In the genomic region with DNA sequence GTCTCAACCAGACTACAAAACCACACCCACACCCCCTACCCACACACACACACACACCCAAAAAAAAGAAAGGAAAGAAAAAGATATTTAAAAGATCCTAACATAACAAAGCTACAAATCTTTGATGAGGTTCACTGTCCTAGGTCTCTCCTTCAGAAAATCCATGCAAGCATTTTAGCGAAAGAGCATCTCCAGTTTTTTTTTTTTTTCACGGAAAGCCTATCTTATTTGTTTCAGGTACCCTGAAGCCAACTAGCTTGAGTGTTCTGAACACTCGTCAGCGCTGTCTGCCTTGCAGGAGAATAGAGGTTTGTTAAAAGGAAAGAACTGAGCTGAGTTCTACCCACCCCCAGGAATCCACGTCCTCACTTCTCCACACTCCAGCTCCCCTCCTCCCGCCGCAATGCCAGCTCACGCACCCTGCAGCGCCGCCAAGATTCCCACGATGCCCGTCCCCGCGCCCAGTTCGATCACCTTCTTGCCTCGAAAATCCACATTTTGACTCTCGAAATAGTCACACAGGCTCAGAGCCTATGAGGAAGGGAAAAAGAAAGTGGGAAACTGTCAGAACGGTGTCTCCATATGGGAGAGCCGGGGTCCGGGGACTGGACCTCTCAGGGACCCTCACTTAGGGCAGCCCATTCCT, we compare ENCODE assay signal across 8 mouse cellular contexts. TPM values are rescaled to one million over a fixed set of nuclear protein-coding genes. Genes with fewer than 3 reads are reported as not detected.
A peak's percentile ranks its signal among the peaks of the same experiment; 100 is the strongest.
DNase-seq lines count a peak whose midpoint lies in the region; ATAC-seq and TF ChIP-seq lines count a peak whose summit lies in the region.

No protein-coding gene starts in this region.

- TF ChIP-seq CTCF in E14TG2a.4 (conservative IDR thresholded peaks at IDR 0.05; ENCODE audit: low read length) = no peak

- no peak overlapping the region for H3K27ac ChIP-seq in heart, embryonic 12.5 days (ENCODE audit: poor library complexity, severe bottlenecking)
- peak overlapping the region; percentile 92 for H3K27ac ChIP-seq in embryonic facial prominence, embryonic 10.5 days (replicated peaks)
- no peak overlapping the region for H3K27ac ChIP-seq in intestine, embryonic 16.5 days (ENCODE audit: low read length)
- peak overlapping the region; percentile 89 for H3K27ac ChIP-seq in midbrain, embryonic 10.5 days (replicated peaks)

- H3K4me1 ChIP-seq in heart, embryonic 12.5 days (replicated peaks) = peaks cover 5% of the 10 kb centered on the region
- H3K4me1 ChIP-seq in E14TG2a.4 (replicated peaks; ENCODE audit: low read depth, low read length) = peaks cover 79% of the 10 kb centered on the region
- H3K4me1 ChIP-seq in embryonic facial prominence, embryonic 10.5 days = peaks cover 23% of the 10 kb centered on the region
- H3K4me1 ChIP-seq in intestine, embryonic 16.5 days (ENCODE audit: control insufficient read depth, insufficient read depth, low read length) = peaks cover 7% of the 10 kb centered on the region; the same call in 1 of the 2 replicates
- peaks cover 32% of the 10 kb centered on the region for H3K4me1 ChIP-seq in midbrain, embryonic 10.5 days

- no peak for ATAC-seq in heart, embryonic 12.5 days (ENCODE audit: insufficient number of reproducible peaks, low FRiP score)
- peak; percentile 7; the same call in 1 of the 2 replicates for ATAC-seq in intestine, embryonic 16.5 days

- H3K36me3 ChIP-seq in heart, embryonic 12.5 days = peaks cover 18% of the 10 kb centered on the region
- peaks cover 36% of the 10 kb centered on the region for H3K36me3 ChIP-seq in E14TG2a.4 (ENCODE audit: insufficient read depth, low read length)
- H3K36me3 ChIP-seq in embryonic facial prominence, embryonic 10.5 days (replicated peaks) = peaks cover 20% of the 10 kb centered on the region
- H3K36me3 ChIP-seq in intestine, embryonic 16.5 days (ENCODE audit: control insufficient read depth, insufficient read depth, low read length) = 0 out of 2 replicates have a peak, but pooled peaks cover 3% of the 10 kb centered on the region
- peaks cover 26% of the 10 kb centered on the region for H3K36me3 ChIP-seq in midbrain, embryonic 10.5 days

- H3K4me3 ChIP-seq in heart, embryonic 12.5 days = peak overlapping the region; percentile 78
- H3K4me3 ChIP-seq in E14TG2a.4 (replicated peaks; ENCODE audit: low read length) = peak overlapping the region; percentile 93
- peak overlapping the region; percentile 93 for H3K4me3 ChIP-seq in embryonic facial prominence, embryonic 10.5 days
- peak overlapping the region; percentile 96 for H3K4me3 ChIP-seq in intestine, embryonic 16.5 days (ENCODE audit: low read length)
- H3K4me3 ChIP-seq in midbrain, embryonic 10.5 days = peak overlapping the region; percentile 77

- no peaks in the 10 kb centered on the region for H3K9me3 ChIP-seq in heart, embryonic 12.5 days (replicated peaks)
- no peaks in the 10 kb centered on the region for H3K9me3 ChIP-seq in E14TG2a.4 (ENCODE audit: low read length)
- H3K9me3 ChIP-seq in embryonic facial prominence, embryonic 10.5 days = no peaks in the 10 kb centered on the region
- no peaks in the 10 kb centered on the region for H3K9me3 ChIP-seq in intestine, embryonic 16.5 days (ENCODE audit: control insufficient read depth, low read length)
- no peaks in the 10 kb centered on the region for H3K9me3 ChIP-seq in midbrain, embryonic 10.5 days (replicated peaks)

- WGBS in heart, embryonic 12.5 days = 2% methylated on average over 20 of the region's 20 CpGs
- 2% methylated on average over 20 of the region's 20 CpGs for WGBS in embryonic facial prominence, embryonic 10.5 days
- 3% methylated on average over 20 of the region's 20 CpGs for WGBS in intestine, embryonic 16.5 days
- 1% methylated on average over 20 of the region's 20 CpGs for WGBS in midbrain, embryonic 10.5 days

- peaks cover 18% of the 10 kb centered on the region for H3K27me3 ChIP-seq in heart, embryonic 12.5 days (replicated peaks)
- H3K27me3 ChIP-seq in E14TG2a.4 (ENCODE audit: insufficient read depth, low read length) = 0 out of 2 replicates have a peak, but pooled peaks cover 4% of the 10 kb centered on the region
- H3K27me3 ChIP-seq in embryonic facial prominence, embryonic 10.5 days (replicated peaks; ENCODE audit: low read depth, poor library complexity, severe bottlenecking) = peaks cover 19% of the 10 kb centered on the region
- no peaks in the 10 kb centered on the region for H3K27me3 ChIP-seq in intestine, embryonic 16.5 days (replicated peaks; ENCODE audit: control insufficient read depth, insufficient read depth, low read length)
- peaks cover 19% of the 10 kb centered on the region for H3K27me3 ChIP-seq in midbrain, embryonic 10.5 days (ENCODE audit: low read depth, poor library complexity, severe bottlenecking)

- H3K9ac ChIP-seq in heart, embryonic 12.5 days = peak overlapping the region; percentile 77
- peak overlapping the region; percentile 80 for H3K9ac ChIP-seq in intestine, embryonic 16.5 days (ENCODE audit: low read depth, low read length)

- no peak for DNase-seq in heart, adult 11 months
- no peak for DNase-seq in embryonic facial prominence, embryonic 10.5 days (ENCODE audit: low spot score)
- DNase-seq in midbrain, embryonic 10.5 days (ENCODE audit: low spot score) = peak; percentile 36
- no peak for DNase-seq in adipocyte (ENCODE audit: low spot score)
- no peak for DNase-seq in spleen, postnatal 14 days (ENCODE audit: low spot score in 2 of 2)

- H3K4me2 ChIP-seq in heart, embryonic 12.5 days = peak overlapping the region; percentile 98
- H3K4me2 ChIP-seq in intestine, embryonic 16.5 days (ENCODE audit: low read depth, low read length) = peak overlapping the region; percentile 97

RNA-seq across cellular contexts. Expression of gene Mettl1, which starts 0.5 kb away (rescaled TPM):
- 37.0 and 37.1 TPM in 2 replicates for polyA plus RNA-seq in heart, embryonic 12.5 days (2016; fragmentation: Nextera tagmentation; extraction: Ambion mirVana)
- polyA plus RNA-seq in embryonic facial prominence, embryonic 10.5 days (2016; fragmentation: Nextera tagmentation; extraction: Ambion mirVana) = 58.6 and 62.4 TPM in 2 replicates
- 42.4 and 48.3 TPM in 2 replicates for polyA plus RNA-seq in intestine, embryonic 16.5 days (2015; fragmentation: Nextera tagmentation; extraction: Ambion mirVana)
- 54.3 and 56.7 TPM in 2 replicates for polyA plus RNA-seq in midbrain, embryonic 10.5 days (2016; fragmentation: Nextera tagmentation; extraction: Ambion mirVana)

RNA-seq across cellular contexts. Expression of gene Eef1akmt3, which starts 0.6 kb away (rescaled TPM):
- polyA plus RNA-seq in heart, embryonic 12.5 days (2016; fragmentation: Nextera tagmentation; extraction: Ambion mirVana) = 0.14 and 0.18 TPM in 2 replicates
- 0.27 and 0.29 TPM in 2 replicates for polyA plus RNA-seq in embryonic facial prominence, embryonic 10.5 days (2016; fragmentation: Nextera tagmentation; extraction: Ambion mirVana)
- 0.49 and 0.61 TPM in 2 replicates for polyA plus RNA-seq in intestine, embryonic 16.5 days (2015; fragmentation: Nextera tagmentation; extraction: Ambion mirVana)
- 0.19 and 0.26 TPM in 2 replicates for polyA plus RNA-seq in midbrain, embryonic 10.5 days (2016; fragmentation: Nextera tagmentation; extraction: Ambion mirVana)

RNA-seq across cellular contexts. Expression of gene Cyp27b1, which starts 7.4 kb away (rescaled TPM):
- polyA plus RNA-seq in heart, embryonic 12.5 days (2016; fragmentation: Nextera tagmentation; extraction: Ambion mirVana) = 0.18 TPM in 1 of 2 replicates, not detected in the other
- polyA plus RNA-seq in embryonic facial prominence, embryonic 10.5 days (2016; fragmentation: Nextera tagmentation; extraction: Ambion mirVana) = 0.14 TPM in 2 replicates
- 0.05 and 0.11 TPM in 2 replicates for polyA plus RNA-seq in intestine, embryonic 16.5 days (2015; fragmentation: Nextera tagmentation; extraction: Ambion mirVana)
- 0.07 and 0.22 TPM in 2 replicates for polyA plus RNA-seq in midbrain, embryonic 10.5 days (2016; fragmentation: Nextera tagmentation; extraction: Ambion mirVana)

RNA-seq across cellular contexts. Expression of gene Tsfm, which starts 10.1 kb away (rescaled TPM):
- polyA plus RNA-seq in heart, embryonic 12.5 days (2016; fragmentation: Nextera tagmentation; extraction: Ambion mirVana) = 99.2 and 99.4 TPM in 2 replicates
- 103 and 106 TPM in 2 replicates for polyA plus RNA-seq in embryonic facial prominence, embryonic 10.5 days (2016; fragmentation: Nextera tagmentation; extraction: Ambion mirVana)
- 85.7 and 100 TPM in 2 replicates for polyA plus RNA-seq in intestine, embryonic 16.5 days (2015; fragmentation: Nextera tagmentation; extraction: Ambion mirVana)
- polyA plus RNA-seq in midbrain, embryonic 10.5 days (2016; fragmentation: Nextera tagmentation; extraction: Ambion mirVana) = 101 and 107 TPM in 2 replicates

RNA-seq across cellular contexts. Expression of gene March9, which starts 19.3 kb away (rescaled TPM):
- 0.10 and 0.28 TPM in 2 replicates for polyA plus RNA-seq in heart, embryonic 12.5 days (2016; fragmentation: Nextera tagmentation; extraction: Ambion mirVana)
- 1.2 and 1.3 TPM in 2 replicates for polyA plus RNA-seq in embryonic facial prominence, embryonic 10.5 days (2016; fragmentation: Nextera tagmentation; extraction: Ambion mirVana)
- polyA plus RNA-seq in intestine, embryonic 16.5 days (2015; fragmentation: Nextera tagmentation; extraction: Ambion mirVana) = 0.40 and 0.50 TPM in 2 replicates
- 1.3 and 1.7 TPM in 2 replicates for polyA plus RNA-seq in midbrain, embryonic 10.5 days (2016; fragmentation: Nextera tagmentation; extraction: Ambion mirVana)

Comparison
In these comparisons a context has a peak if more than half of its experiments do, and no peak if none do; other contexts are left out.
1. H3K27ac ChIP-seq: peak in embryonic facial prominence, embryonic 10.5 days (single experiment) and midbrain, embryonic 10.5 days (single experiment); none in heart, embryonic 12.5 days (single experiment) and intestine, embryonic 16.5 days (single experiment).
2. Peak in every context shown above with its lines, with median percentiles within 50 percentile points of each other: H3K4me3 ChIP-seq.